Mouse (Mus musculus) thymus, adult 2 months (tissue): ENCODE measurements around the gene Fbxo31.

Experiments
- CTCF ChIP-seq: fragments of 200-500 bp; IDR thresholded peaks from 2 replicates; pipeline ENCODE4 v1.5.1; 2012; ENCODE audit warnings: mild to moderate bottlenecking, control low read depth, low read length, moderate library complexity, borderline replicate concordance; ENCODE audit not compliant: control insufficient read depth, poor library complexity, insufficient read depth; ENCODE audit errors: extremely low read depth
- POLR2A ChIP-seq: fragments of 200-500 bp; IDR thresholded peaks from 2 replicates; pipeline ENCODE4 v1.6.1; 2012; ENCODE audit warnings: mild to moderate bottlenecking, low read length, control low read depth, moderate library complexity; ENCODE audit not compliant: control insufficient read depth, poor library complexity, insufficient read depth; ENCODE audit errors: extremely low read depth

DNA sequence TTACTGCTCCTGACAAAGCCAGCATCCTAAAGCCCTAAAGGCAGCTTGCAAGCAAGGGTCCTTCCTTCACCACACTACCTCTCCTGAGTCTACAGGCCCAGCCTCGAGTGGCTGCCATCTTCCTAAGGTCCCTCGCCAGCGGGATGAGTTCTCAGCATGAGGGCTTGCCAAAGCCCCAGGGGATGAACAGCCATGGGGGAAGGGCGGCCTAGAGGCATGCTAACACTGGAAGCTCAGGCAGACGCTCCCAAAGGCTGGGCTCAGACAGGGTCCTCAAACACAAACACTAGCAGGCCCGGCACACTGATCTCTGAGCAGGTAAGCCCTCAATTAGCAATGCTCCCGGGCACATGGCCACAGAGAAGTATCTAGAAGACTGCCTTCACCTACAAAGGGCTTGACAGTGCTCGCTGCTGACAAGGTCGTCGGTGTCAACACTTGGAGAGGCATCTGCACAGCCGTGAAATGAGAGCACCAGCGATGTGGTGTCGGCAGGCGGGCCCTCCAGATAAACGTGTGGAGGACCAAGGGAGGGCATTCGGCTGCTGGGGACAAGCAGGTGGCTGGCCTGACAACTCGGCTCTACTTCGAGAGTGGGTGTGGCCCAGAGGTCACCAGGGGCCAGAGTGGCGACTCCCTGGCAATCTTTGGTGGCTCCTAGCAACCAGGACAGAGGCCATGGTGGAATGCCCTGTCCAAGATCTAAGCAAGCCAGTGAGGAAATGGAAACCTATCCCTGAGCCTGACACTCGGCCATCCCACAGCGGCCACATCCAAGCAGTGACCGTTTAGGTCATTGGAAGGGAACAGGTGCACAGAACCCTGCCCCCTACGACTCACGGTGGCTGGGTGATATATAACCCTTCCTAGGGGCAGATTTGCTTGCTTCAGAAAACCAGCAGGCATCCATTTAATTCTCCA lies 27.3 kb downstream of the Fbxo31 start:
- TF ChIP-seq CTCF (no peak), POLR2A (no peak)
